22 mouse cellular contexts compared by ENCODE assay signal in the genomic region with DNA sequence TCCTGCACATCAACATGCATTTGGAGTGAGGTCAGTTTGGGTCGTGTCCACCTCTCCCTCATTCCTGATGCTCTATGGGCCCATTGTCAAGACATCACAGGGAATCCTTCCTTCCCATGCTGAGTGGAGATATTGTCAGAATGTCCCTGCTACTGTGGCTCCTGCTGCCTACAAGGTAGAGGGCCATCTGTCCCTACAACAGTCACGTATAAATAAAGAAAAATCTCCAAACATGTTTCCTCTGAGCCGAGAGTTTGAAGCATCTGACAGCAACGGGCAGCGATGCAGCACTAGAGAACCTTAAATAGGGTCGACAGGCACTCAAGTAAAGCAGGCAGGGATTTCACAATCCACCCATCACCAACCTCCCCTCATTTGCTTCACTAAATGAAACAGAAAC. TPM values are rescaled to one million over a fixed set of nuclear protein-coding genes. Genes with fewer than 3 reads are reported as not detected.
A peak's percentile ranks its signal among the peaks of the same experiment; 100 is the strongest.
DNase-seq lines count a peak whose midpoint lies in the region.
"Had no signal": no experiment of that assay in that cellular context is flagged by ENCODE, and none has a peak within 500 bp of the region (broad histone marks: within the 10 kb centered on the region; RNA-seq: fewer than 3 reads in every experiment).

No protein-coding gene starts in this region.

- peak; percentile 38 for DNase-seq in left cerebral cortex, postnatal 4 days
- DNase-seq in left cerebral cortex, postnatal 10 days (ENCODE audit: extremely low spot score in 1 of 2, low spot score in 2 of 2), result no peak
- DNase-seq in cerebellum, adult 11-12 months, result peak; percentile 95
- peak; percentile 98 for DNase-seq in cerebellum, adult 9-10 months
- peak; percentile 81 to 87 for DNase-seq in cerebellum, postnatal 36 days
- DNase-seq in lung, postnatal 36 days, result no peak
- no peak for DNase-seq in thymus, postnatal 4 days
- DNase-seq: adrenal gland, adult 2 months; B cell, adult 2 months; heart, postnatal 14 days; kidney, adult 2 months; layer of hippocampus, postnatal 36 days; liver; lung, adult 2 months; lung, postnatal 10 days; right cerebral cortex, adult 18-20 months; spleen, adult 18-20 months; thymus, adult 18-20 months; thymus, postnatal 25 days had no signal

- intact Hi-C loops in left cerebral cortex, postnatal 4 days (cut with DNase I), result no loop called here
- intact Hi-C loops in left cerebral cortex, postnatal 10 days (cut with DNase I), result no loop called here

RNA-seq across cellular contexts. Expression of gene Neurod1, which starts 13.6 kb away (rescaled TPM):
- total RNA-seq in left cerebral cortex, postnatal 4 days (2021), result 10 to 100 TPM; 25.9 to 27.8 TPM
- total RNA-seq in left cerebral cortex, postnatal 10 days (2021), result 10 to 100 TPM; 20.2 to 20.8 TPM
- total RNA-seq: adrenal gland, adult 2 months; gastrocnemius, adult 18-20 months; gastrocnemius, postnatal 4 days; heart, adult 8-10 months; heart, postnatal 14 days had no signal

RNA-seq across cellular contexts. Expression of gene Cerkl, which starts 13.7 kb away (rescaled TPM):
- total RNA-seq in left cerebral cortex, postnatal 4 days (2021), result 1 to 10 TPM; 1.4 to 1.9 TPM
- 1 to 10 TPM; 1.7 to 3.1 TPM for total RNA-seq in left cerebral cortex, postnatal 10 days (2021)

Comparison
In these comparisons a context has a peak if more than half of its experiments do, and no peak if none do; other contexts are left out.
1. DNase-seq: peak in left cerebral cortex, postnatal 4 days (single experiment), cerebellum, adult 11-12 months (single experiment), cerebellum, adult 9-10 months (single experiment) and cerebellum, postnatal 36 days (2 of 2); none in left cerebral cortex, postnatal 10 days (0 of 2), lung, postnatal 36 days (single experiment) and thymus, postnatal 4 days (single experiment).